Mouse (Mus musculus) midbrain, embryonic 13.5 days (tissue): ENCODE results near the gene Npr3. TPM values are rescaled to one million over a fixed set of nuclear protein-coding genes. Genes with fewer than 3 reads are reported as not detected.

Experiments
- ATAC-seq: fragments of 200-750 bp; cut with Nextera tagmentation; 2 replicates; pipeline ENCODE4 v1.8.0; 2017; ENCODE audit warnings: mild to moderate bottlenecking, moderate TSS enrichment, moderate library complexity
- H3K27ac ChIP-seq: fragments of 300-500 bp; sonication (generic); 2 replicates; pipeline ENCODE4 v1.5.1; 2015; ENCODE audit warnings: inconsistent platforms, mild to moderate bottlenecking, moderate library complexity
- H3K27me3 ChIP-seq: fragments of 300-500 bp; sonication (generic); 2 replicates; pipeline ENCODE4 v1.6.1; 2015; ENCODE audit warnings: mild to moderate bottlenecking, inconsistent platforms
- H3K36me3 ChIP-seq: fragments of 300-500 bp; sonication (generic); 2 replicates; pipeline ENCODE4 v1.6.1; 2015; ENCODE audit warnings: mild to moderate bottlenecking, inconsistent platforms
- H3K4me1 ChIP-seq: fragments of 300-500 bp; sonication (generic); replicated peaks from 2 replicates; pipeline ENCODE4 v1.6.1; 2015; ENCODE audit warnings: inconsistent platforms
- H3K4me2 ChIP-seq: fragments of 300-500 bp; sonication (generic); replicated peaks from 2 replicates; pipeline ENCODE4 v1.6.1; 2015; ENCODE audit warnings: moderate library complexity, mild to moderate bottlenecking, inconsistent platforms
- H3K4me3 ChIP-seq: fragments of 300-500 bp; sonication (generic); replicated peaks from 2 replicates; pipeline ENCODE4 v1.5.1; 2015; ENCODE audit warnings: mild to moderate bottlenecking, inconsistent platforms
- H3K9ac ChIP-seq: fragments of 300-500 bp; sonication (generic); replicated peaks from 2 replicates; pipeline ENCODE4 v1.6.1; 2015; ENCODE audit warnings: mild to moderate bottlenecking, inconsistent platforms
- H3K9me3 ChIP-seq: fragments of 300-500 bp; sonication (generic); 2 replicates; pipeline ENCODE4 v1.6.1; 2016; ENCODE audit warnings: mild to moderate bottlenecking, inconsistent platforms
- WGBS: fragments of 180-500 bp; shearing (Covaris S2); methylation state at CpG from one replicate; pipeline ENCODE4 v1.1.7; 2015; 5-methylcytosine and 5-hydroxymethylcytosine counted together
- polyA plus RNA-seq: library from polyadenylated mRNA; unstranded; fragments of >200 nt; fragmentation: Nextera tagmentation; extraction: Ambion mirVana; gene quantifications from 2 replicates; pipeline ENCODE4 v1.2.1, GENCODE M21; 2015

The Npr3 gene
- polyA plus RNA-seq, 1 experiment from 2014 or later: 1.2 TPM

DNA sequence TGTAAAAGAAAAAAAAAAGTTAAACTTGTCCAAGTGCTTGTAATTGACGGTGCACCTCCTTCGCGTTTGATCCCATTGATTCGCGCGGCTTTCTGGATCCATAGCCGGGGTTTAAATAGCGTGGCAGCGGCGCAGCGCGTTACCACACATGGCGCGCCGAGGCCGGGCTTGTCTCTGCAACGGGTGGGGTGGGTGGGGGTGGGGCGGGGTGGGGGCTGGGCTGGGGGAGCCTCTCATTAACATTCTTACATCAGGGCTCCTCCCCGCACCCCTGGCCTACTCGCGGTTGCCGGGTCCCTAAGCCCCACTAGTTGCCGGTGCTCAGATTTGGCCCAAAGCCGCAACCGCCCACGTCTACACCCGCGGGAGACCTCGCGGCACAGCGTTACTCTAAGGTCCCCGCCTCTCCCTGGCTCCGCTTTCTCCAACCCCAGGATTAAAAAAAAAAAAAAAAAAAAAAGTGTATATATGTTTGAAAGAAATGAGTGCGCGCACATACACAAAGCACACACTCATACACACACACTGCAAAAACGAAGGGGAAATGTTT lies 991 bp downstream of the Npr3 start:
- WGBS: under 1% methylated on average over 36 of the region's 36 CpGs
- Histone ChIP-seq H3K4me2 (peak overlapping the region; percentile 96), H3K27me3 (peaks cover 78% of the 10 kb centered on the region), H3K4me3 (peak overlapping the region; percentile 57), H3K9ac (peak overlapping the region; percentile 48; the same call in 1 of the 2 replicates), H3K27ac (no peak overlapping the region), H3K9me3 (no peaks in the 10 kb centered on the region), H3K4me1 (peaks cover 51% of the 10 kb centered on the region), H3K36me3 (no peaks in the 10 kb centered on the region)
- ATAC-seq: peak; percentile 40

DNA sequence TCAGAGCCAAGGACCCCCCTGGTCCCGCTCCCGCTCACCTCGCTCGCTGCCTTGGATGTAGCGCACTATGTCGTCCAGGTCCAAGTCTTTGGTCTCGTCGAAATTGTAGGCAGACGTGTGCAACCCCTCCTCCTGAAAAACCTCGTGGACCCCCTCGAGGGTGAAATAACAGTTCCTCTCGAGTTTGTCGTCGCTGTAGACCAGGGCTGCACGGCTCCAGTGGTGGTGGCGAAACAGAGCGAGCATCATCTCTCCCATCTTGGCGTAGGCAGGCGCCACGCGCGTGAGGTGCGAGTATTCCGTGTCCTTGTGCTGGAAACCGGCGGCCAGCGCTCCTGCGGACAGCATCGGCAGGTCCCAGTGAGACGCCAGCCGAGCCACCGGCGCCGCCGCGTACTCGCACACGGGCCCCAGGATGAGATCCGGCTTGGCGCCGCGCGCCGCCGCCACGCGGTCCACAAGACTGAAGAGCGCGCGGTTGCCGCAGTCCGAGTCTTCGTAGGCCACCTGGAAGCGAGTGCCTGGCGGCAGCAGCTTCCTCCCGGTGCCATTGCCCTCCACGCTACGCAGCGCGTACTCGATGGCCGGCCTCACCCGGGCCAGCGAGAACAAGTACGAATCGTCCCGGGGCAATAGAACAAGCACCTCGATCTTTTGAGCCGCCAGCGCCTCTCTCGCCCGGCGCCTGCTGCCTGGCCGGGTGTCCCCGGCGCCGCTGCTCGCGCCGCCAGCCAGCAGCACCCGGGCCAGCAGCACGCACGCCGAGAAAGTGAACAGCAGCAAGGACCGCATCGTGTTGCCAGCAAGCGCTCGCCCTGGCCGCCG lies 2.0 kb downstream of the Npr3 start:
- peak; percentile 67 for ATAC-seq
- H3K36me3 ChIP-seq: no peaks in the 10 kb centered on the region
- peak overlapping the region; percentile 96 for H3K4me2 ChIP-seq
- H3K27me3 ChIP-seq: peaks cover 84% of the 10 kb centered on the region
- peaks cover 51% of the 10 kb centered on the region for H3K4me1 ChIP-seq
- H3K27ac ChIP-seq: no peak overlapping the region
- WGBS: under 1% methylated on average over 88 of the region's 90 CpGs
- H3K4me3 ChIP-seq: peak overlapping the region; percentile 57
- H3K9ac ChIP-seq: peak overlapping the region; percentile 63
- no peaks in the 10 kb centered on the region for H3K9me3 ChIP-seq

DNA sequence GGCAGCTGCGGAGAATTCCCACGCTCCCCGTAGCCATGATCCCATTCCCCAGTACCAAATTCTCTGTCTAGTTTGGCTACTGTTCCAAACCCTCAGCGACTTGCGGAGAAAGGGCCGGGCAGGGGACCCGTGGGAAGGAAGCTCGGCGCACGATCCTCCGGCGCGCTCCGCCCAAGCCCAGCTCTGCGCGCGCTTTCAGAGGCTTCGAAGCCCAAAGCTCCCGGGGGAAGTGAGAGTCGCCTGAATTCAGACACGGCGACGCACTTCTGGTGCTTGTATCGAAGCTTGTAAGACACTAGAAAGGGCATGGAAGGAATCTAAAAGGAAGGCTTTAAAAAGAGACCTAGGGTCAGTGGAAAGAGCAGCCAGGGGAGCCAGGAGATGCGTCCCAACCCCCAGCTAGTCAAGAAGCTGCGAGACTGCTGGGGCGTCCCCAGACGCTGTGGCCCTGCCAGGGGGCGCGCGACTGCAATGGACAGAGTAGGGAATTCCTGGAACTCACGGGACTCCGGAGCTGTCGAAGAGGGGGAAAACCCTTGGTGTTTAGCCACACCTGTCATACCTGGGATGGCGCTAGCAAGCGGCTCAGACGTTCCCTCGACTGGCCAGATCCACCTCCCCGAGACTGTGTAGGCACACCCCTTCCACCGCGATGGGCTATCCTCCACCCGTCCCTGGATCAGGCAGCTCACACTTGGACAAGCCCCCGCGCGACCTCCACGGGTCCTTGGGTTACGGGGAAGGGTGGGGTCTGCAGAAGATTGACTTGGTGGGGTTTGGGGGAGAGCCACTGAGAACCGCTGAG lies 2.8 kb downstream of the Npr3 start:
- Histone ChIP-seq H3K36me3 (no peaks in the 10 kb centered on the region), H3K4me3 (peak overlapping the region; percentile 57), H3K4me1 (peaks cover 51% of the 10 kb centered on the region), H3K4me2 (peak overlapping the region; percentile 96), H3K27ac (no peak overlapping the region), H3K9ac (peak overlapping the region; percentile 63), H3K9me3 (no peaks in the 10 kb centered on the region), H3K27me3 (peaks cover 84% of the 10 kb centered on the region)
- WGBS: under 1% methylated on average over 48 of the region's 48 CpGs
- peak; percentile 54 for ATAC-seq

DNA sequence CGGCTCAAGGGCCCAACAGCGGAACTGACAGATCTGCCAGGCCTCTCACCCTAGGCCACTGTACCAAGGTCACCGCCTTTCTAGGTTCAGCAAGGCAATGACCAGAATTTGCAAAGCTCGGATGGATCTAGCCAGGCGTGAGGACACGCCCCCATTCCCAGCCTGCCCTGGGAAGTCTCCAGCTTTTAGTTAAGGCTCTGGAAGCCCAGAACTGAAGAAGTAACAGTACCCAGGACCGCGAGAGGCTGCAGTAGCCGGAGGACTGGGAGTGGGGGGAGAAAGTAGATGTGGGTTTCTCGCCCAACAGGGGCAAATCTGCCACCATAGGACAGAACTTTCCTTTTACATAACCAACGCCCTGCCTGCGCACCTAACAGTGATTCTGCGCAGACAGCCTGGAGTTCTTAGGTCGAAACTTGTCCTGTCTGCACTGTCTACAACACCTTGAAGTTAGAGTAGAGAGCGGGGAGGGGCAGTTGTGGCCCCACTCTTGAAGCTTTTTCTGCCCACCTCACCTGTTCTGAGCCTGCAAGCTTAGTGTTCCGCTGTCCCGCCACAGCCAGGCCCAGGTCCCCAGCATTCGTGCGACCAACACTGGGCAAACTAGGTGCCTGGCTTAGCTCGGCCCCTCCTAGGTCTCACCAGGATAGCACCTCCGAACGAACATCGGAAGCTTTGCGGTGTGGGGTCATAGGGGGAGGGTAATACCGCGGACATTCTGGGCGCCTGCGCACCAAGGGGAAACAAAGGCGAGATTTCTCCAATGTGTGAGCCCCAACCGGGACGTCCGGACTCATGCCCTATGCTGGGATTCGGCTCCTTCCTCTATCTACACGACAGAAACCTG lies 3.7 kb downstream of the Npr3 start:
- no peaks in the 10 kb centered on the region for H3K36me3 ChIP-seq
- peaks cover 50% of the 10 kb centered on the region for H3K4me1 ChIP-seq
- H3K9me3 ChIP-seq: no peaks in the 10 kb centered on the region
- peak overlapping the region; percentile 57 for H3K4me3 ChIP-seq
- peak; percentile 6; the same call in 1 of the 2 replicates for ATAC-seq
- peak overlapping the region; percentile 51; the same call in 1 of the 2 replicates for H3K9ac ChIP-seq
- peaks cover 77% of the 10 kb centered on the region for H3K27me3 ChIP-seq
- H3K4me2 ChIP-seq: peak overlapping the region; percentile 96
- 2% methylated on average over 34 of the region's 34 CpGs for WGBS
- H3K27ac ChIP-seq: no peak overlapping the region

DNA sequence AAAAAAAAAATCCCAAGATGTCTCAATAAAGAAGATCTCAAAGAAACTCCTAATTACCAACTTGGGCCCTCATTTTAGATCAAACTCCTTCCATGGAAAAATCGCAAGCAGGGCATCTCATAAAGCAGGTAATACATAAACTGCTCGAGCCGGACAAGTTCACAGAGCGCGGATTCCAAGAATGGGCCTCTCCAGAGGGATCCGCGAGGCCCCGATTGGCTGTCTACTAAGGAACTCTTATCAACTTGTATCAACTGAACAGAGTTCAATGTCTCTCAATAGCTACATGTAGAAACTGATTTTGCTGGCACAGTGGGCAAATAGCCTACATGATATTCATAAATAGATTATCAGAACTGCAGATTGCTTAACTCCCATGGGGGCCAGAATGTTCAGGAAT lies 9.5 kb downstream of the Npr3 start:
- H3K36me3 ChIP-seq: no peaks in the 10 kb centered on the region
- H3K4me1 ChIP-seq: no peaks in the 10 kb centered on the region
- no peaks in the 10 kb centered on the region for H3K9me3 ChIP-seq
- ATAC-seq: no peak
- no peak overlapping the region for H3K4me3 ChIP-seq
- H3K27me3 ChIP-seq: peaks cover 20% of the 10 kb centered on the region
- H3K4me2 ChIP-seq: no peak overlapping the region
- WGBS: 95% methylated on average over 8 of the region's 8 CpGs
- H3K27ac ChIP-seq: no peak overlapping the region
- no peak overlapping the region for H3K9ac ChIP-seq

DNA sequence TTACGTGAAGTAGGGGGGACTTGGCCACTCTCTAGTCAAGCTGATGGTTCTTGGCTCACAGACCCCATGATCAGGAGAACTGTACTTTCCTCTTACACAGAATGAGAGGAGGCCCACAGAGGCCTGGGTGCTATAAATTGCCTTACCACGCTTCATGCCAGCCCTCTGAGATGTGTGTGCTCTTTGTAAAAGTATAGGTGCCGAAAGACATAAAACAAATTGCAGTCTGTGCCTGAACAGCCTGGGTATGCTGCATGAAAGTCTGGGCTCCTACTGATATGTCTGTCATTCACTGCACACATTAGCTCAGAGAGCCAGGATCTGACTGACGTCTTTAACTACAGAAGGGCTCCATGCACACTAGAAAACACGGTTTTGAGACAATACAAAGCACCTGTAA lies 9.9 kb downstream of the Npr3 start:
- H3K36me3 ChIP-seq: no peaks in the 10 kb centered on the region
- H3K4me2 ChIP-seq: no peak overlapping the region
- H3K27me3 ChIP-seq: peaks cover 16% of the 10 kb centered on the region
- 87% methylated on average over 5 of the region's 5 CpGs for WGBS
- H3K9me3 ChIP-seq: no peaks in the 10 kb centered on the region
- no peak for ATAC-seq
- no peak overlapping the region for H3K27ac ChIP-seq
- H3K4me3 ChIP-seq: no peak overlapping the region
- H3K4me1 ChIP-seq: no peaks in the 10 kb centered on the region
- no peak overlapping the region for H3K9ac ChIP-seq

DNA sequence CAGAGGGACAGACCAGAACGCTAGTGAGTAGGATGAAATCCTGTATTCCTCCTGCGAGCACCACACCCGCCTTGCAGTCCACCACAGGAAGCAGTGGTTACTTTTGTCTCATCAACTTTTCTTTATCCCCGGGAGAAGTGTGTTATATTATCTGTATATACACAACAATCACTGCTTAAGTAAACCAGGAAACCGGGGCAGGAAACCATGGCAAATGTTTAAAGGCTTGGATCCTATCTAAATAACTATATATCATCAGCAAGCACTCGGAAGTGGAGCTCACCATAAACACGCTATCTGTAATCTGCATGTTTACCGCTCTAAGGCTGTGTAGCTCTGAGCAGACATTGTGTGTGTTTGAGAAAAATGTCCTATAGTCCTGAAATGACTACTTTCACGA lies 13.1 kb downstream of the Npr3 start:
- H3K4me2 ChIP-seq: no peak overlapping the region
- no peak overlapping the region for H3K9ac ChIP-seq

DNA sequence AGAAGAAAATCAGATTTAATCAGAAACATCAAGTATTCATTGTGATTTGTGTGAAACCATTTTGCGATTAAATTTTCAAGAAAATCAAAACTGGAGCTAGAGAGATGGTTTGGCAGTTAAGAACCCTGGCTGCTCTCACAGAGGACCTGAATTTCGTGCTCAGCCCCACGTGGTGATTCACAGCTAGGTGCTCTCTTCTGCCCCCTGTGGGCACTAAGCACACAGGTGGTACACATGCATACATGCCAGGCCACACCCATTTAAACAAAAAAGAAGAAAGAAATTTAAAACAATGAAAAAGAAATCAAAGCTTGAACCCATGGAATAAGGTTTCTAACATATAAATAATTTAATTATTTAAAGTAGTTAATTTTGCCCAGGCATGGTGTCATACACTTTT lies 15.7 kb downstream of the Npr3 start:
- H3K9me3 ChIP-seq: no peaks in the 10 kb centered on the region
- H3K4me3 ChIP-seq: no peak overlapping the region
- no peak overlapping the region for H3K27ac ChIP-seq
- H3K27me3 ChIP-seq: no peaks in the 10 kb centered on the region
- ATAC-seq: no peak
- WGBS: 68% methylated on average over 3 of the region's 3 CpGs
- no peak overlapping the region for H3K4me2 ChIP-seq
- H3K9ac ChIP-seq: no peak overlapping the region
- no peaks in the 10 kb centered on the region for H3K36me3 ChIP-seq
- H3K4me1 ChIP-seq: no peaks in the 10 kb centered on the region

More for the DNA sequence above, 13.1 kb downstream of the Npr3 start:
- Histone ChIP-seq H3K4me3 (no peak overlapping the region), H3K27me3 (no peaks in the 10 kb centered on the region), H3K27ac (no peak overlapping the region), H3K9me3 (no peaks in the 10 kb centered on the region), H3K36me3 (no peaks in the 10 kb centered on the region), H3K4me1 (no peaks in the 10 kb centered on the region)
- ATAC-seq: no peak
- WGBS: 86% methylated on average over 9 of the region's 9 CpGs

DNA sequence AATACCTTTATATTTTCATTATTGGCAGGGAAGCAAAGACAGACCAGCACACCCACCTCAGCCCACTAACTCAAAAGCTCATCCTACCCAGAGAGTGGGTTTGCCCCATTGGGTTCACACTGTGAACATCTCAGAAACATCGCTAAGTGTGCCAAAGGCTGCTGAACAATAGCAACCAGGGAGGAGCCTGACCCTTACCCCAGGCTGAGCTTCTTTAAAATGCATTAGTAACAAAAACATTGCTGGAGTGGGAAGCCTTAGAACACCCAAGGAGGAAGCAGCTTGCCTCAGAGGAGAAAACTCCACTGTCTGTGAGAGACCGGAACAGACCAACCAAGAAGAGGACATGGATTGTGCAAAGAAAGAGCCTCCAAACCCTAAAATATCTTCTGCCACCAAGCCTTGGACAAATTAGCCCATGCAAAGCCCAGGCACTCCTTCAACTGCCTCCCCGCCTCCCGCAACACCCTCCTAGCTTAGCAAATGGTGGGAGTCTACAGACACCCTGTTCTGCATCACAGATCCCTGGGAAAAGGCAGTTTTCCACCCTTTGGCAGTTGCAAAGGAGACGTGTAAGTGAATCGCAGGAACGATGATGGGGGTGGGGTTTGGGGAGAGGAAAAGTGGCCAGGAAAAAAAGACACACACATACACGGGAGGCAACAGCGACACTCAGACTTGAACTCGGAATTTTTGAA lies 24.4 kb downstream of the Npr3 start:
- no peak overlapping the region for H3K4me2 ChIP-seq
- H3K4me1 ChIP-seq: no peaks in the 10 kb centered on the region
- 65% methylated on average over 10 of the region's 10 CpGs for WGBS
- H3K27ac ChIP-seq: no peak overlapping the region
- no peak overlapping the region for H3K4me3 ChIP-seq
- H3K27me3 ChIP-seq: no peaks in the 10 kb centered on the region
- H3K9me3 ChIP-seq: no peaks in the 10 kb centered on the region
- no peak overlapping the region for H3K9ac ChIP-seq
- ATAC-seq: no peak
- H3K36me3 ChIP-seq: no peaks in the 10 kb centered on the region

DNA sequence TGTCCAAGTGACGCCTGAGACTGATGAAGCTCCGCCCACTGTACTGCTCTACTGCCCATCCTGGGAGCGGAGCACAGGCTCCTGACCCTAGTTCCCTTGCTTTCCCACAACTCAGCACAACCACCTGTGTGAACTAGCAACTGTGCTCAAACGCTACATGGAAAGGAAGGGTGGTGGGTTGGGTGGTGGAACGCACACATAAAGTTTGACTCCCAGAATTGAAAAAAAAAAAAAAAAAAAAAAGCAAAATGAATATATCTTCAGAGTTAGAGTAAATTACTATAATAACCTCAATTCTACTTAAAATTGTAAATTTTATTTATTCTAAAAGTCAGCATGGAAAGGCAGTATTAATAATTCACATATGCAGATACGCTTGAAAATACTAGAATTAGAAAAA lies 25.3 kb downstream of the Npr3 start:
- Histone ChIP-seq H3K9me3 (no peaks in the 10 kb centered on the region), H3K4me1 (no peaks in the 10 kb centered on the region), H3K4me3 (no peak overlapping the region), H3K27ac (no peak overlapping the region), H3K27me3 (no peaks in the 10 kb centered on the region), H3K9ac (no peak overlapping the region), H3K4me2 (no peak overlapping the region), H3K36me3 (no peaks in the 10 kb centered on the region)
- WGBS: 87% methylated on average over 6 of the region's 6 CpGs
- ATAC-seq: no peak

DNA sequence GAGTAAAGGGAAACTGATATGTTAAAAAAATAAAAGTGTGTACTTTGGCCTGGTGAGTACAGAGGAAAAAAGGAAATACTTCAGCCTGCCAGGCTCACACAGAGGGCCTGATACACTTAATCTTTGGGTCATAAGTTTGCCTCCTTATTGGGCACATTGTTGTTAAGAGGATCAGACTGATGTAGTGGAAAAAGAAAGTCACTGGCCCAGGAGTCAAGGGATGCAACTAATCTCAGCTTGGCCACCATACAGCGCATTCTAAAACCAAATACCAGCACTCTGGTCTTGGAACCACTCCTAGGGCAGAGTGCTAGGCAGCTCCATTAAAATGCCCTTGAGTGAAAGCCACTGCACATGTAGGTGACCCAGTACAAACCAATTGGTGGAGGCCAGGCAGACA lies 28.8 kb downstream of the Npr3 start:
- H3K4me1 ChIP-seq: no peaks in the 10 kb centered on the region
- H3K4me3 ChIP-seq: no peak overlapping the region
- no peak overlapping the region for H3K4me2 ChIP-seq
- no peak overlapping the region for H3K9ac ChIP-seq
- no peak overlapping the region for H3K27ac ChIP-seq
- WGBS: 93% methylated on average over 1 of the region's 1 CpGs
- H3K36me3 ChIP-seq: no peaks in the 10 kb centered on the region
- no peak for ATAC-seq
- H3K9me3 ChIP-seq: no peaks in the 10 kb centered on the region
- no peaks in the 10 kb centered on the region for H3K27me3 ChIP-seq
